In genomic region chr2:130260822-130261221, GRCm38 (mm10) we compare ENCODE assay signal across 27 mouse cellular contexts. TPM values are rescaled to one million over a fixed set of nuclear protein-coding genes. Genes with fewer than 3 reads are reported as not detected.
A peak's percentile ranks its signal among the peaks of the same experiment; 100 is the strongest.
DNase-seq lines count a peak whose midpoint lies in the region; ATAC-seq and TF ChIP-seq lines count a peak whose summit lies in the region.
"Had no signal": no experiment of that assay in that cellular context is flagged by ENCODE, and none has a peak within 500 bp of the region (broad histone marks: within the 10 kb centered on the region; RNA-seq: fewer than 3 reads in every experiment).

No protein-coding gene starts in this region.

- ATAC-seq in liver, embryonic 12.5 days = no peak
- no peak for ATAC-seq in liver, embryonic 11.5 days (replicated peaks; ENCODE audit: low FRiP score)
- ATAC-seq in liver, embryonic 14.5 days (ENCODE audit: insufficient read depth) = no peak
- ATAC-seq in liver, embryonic 16.5 days (ENCODE audit: low read depth) = no peak
- ATAC-seq: activated CD4-positive, CD25-positive, alpha-beta regulatory T cell, adult 4 months; forebrain, embryonic 14.5 days; forebrain, embryonic 16.5 days; Patski had no signal

- H3K27ac ChIP-seq in liver, embryonic 12.5 days = no peak overlapping the region
- no peak overlapping the region for H3K27ac ChIP-seq in liver, embryonic 11.5 days (ENCODE audit: low read depth, low read length)
- H3K27ac ChIP-seq in liver, embryonic 14.5 days = no peak overlapping the region
- no peak overlapping the region for H3K27ac ChIP-seq in liver, embryonic 16.5 days (ENCODE audit: low read length)
- H3K27ac ChIP-seq: embryonic facial prominence, embryonic 13.5 days; embryonic facial prominence, embryonic 15.5 days; forebrain, embryonic 10.5 days; forebrain, embryonic 12.5 days had no signal

- no peak overlapping the region for H3K4me3 ChIP-seq in liver, embryonic 12.5 days
- H3K4me3 ChIP-seq in liver, embryonic 11.5 days (ENCODE audit: low read depth, low read length) = no peak overlapping the region
- no peak overlapping the region for H3K4me3 ChIP-seq in liver, embryonic 14.5 days (ENCODE audit: insufficient read depth in 1 of 2, low read depth in 2 of 2, low read length in 2 of 2)
- H3K4me3 ChIP-seq in liver, embryonic 16.5 days (ENCODE audit: low read depth, low read length) = no peak overlapping the region
- H3K4me3 ChIP-seq: embryonic facial prominence, embryonic 13.5 days; embryonic facial prominence, embryonic 15.5 days; forebrain, embryonic 10.5 days; forebrain, embryonic 12.5 days had no signal

- 0 out of 2 replicates have a peak overlapping the region, but pooled peaks have one; percentile 18 for H3K9ac ChIP-seq in liver, embryonic 12.5 days
- H3K9ac ChIP-seq in liver, embryonic 11.5 days (ENCODE audit: low read depth, low read length) = no peak overlapping the region
- peak overlapping the region; percentile 16 for H3K9ac ChIP-seq in liver, embryonic 14.5 days (replicated peaks)
- no peak overlapping the region for H3K9ac ChIP-seq in liver, embryonic 16.5 days (ENCODE audit: low read depth, low read length)
- H3K9ac ChIP-seq: embryonic facial prominence, embryonic 13.5 days; embryonic facial prominence, embryonic 15.5 days; forebrain, embryonic 12.5 days had no signal

- no peaks in the 10 kb centered on the region for H3K9me3 ChIP-seq in liver, embryonic 12.5 days (replicated peaks)
- H3K9me3 ChIP-seq in liver, embryonic 11.5 days (ENCODE audit: control insufficient read depth, low read length) = no peaks in the 10 kb centered on the region
- H3K9me3 ChIP-seq in liver, embryonic 14.5 days (ENCODE audit: control insufficient read depth, low read length) = no peaks in the 10 kb centered on the region
- no peaks in the 10 kb centered on the region for H3K9me3 ChIP-seq in liver, embryonic 16.5 days (replicated peaks; ENCODE audit: control insufficient read depth, low read length)
- H3K9me3 ChIP-seq: embryonic facial prominence, embryonic 13.5 days; embryonic facial prominence, embryonic 15.5 days; forebrain, embryonic 10.5 days; forebrain, embryonic 12.5 days had no signal

- no peaks in the 10 kb centered on the region for H3K27me3 ChIP-seq in liver, embryonic 12.5 days (replicated peaks)
- no peaks in the 10 kb centered on the region for H3K27me3 ChIP-seq in liver, embryonic 11.5 days (replicated peaks; ENCODE audit: control insufficient read depth, insufficient read depth, low read length)
- H3K27me3 ChIP-seq in liver, embryonic 14.5 days (ENCODE audit: control insufficient read depth, insufficient read depth, low read length) = no peaks in the 10 kb centered on the region
- H3K27me3 ChIP-seq in liver, embryonic 16.5 days (ENCODE audit: control insufficient read depth, insufficient read depth, low read depth, low read length) = no peaks in the 10 kb centered on the region
- H3K27me3 ChIP-seq: embryonic facial prominence, embryonic 13.5 days; embryonic facial prominence, embryonic 15.5 days; forebrain, embryonic 12.5 days had no signal

- TF ChIP-seq CTCF in liver, embryonic 14.5 days (IDR thresholded peaks at IDR 0.05; ENCODE audit: low read depth) = no peak

- H3K4me2 ChIP-seq in liver, embryonic 12.5 days = 0 out of 2 replicates have a peak overlapping the region, but pooled peaks have one; percentile 27
- no peak overlapping the region for H3K4me2 ChIP-seq in liver, embryonic 11.5 days
- H3K4me2 ChIP-seq in liver, embryonic 14.5 days (ENCODE audit: low read depth) = peak overlapping the region; percentile 73
- H3K4me2 ChIP-seq in liver, embryonic 16.5 days (ENCODE audit: low read depth, low read length) = peak overlapping the region; percentile 22; the same call in 1 of the 2 replicates
- H3K4me2 ChIP-seq: embryonic facial prominence, embryonic 13.5 days; embryonic facial prominence, embryonic 15.5 days; forebrain, embryonic 12.5 days had no signal

- H3K4me1 ChIP-seq in liver, embryonic 12.5 days = peaks cover 68% of the 10 kb centered on the region
- peaks cover 24% of the 10 kb centered on the region for H3K4me1 ChIP-seq in liver, embryonic 11.5 days (replicated peaks; ENCODE audit: control insufficient read depth, insufficient read depth, low read length)
- H3K4me1 ChIP-seq in liver, embryonic 14.5 days (replicated peaks; ENCODE audit: control insufficient read depth in 2 of 2, insufficient read depth in 2 of 2, low read length in 1 of 2) = peaks cover 43 to 48% of the 10 kb centered on the region in 2 experiments
- H3K4me1 ChIP-seq in liver, embryonic 16.5 days (ENCODE audit: control insufficient read depth, low read depth, low read length) = peaks cover 51% of the 10 kb centered on the region
- H3K4me1 ChIP-seq: embryonic facial prominence, embryonic 13.5 days; embryonic facial prominence, embryonic 15.5 days; forebrain, embryonic 10.5 days; forebrain, embryonic 12.5 days had no signal

- no peak for TF ChIP-seq EP300 in liver, embryonic 14.5 days (IDR thresholded peaks at IDR 0.05; ENCODE audit: low read depth)

- DNase-seq in liver, embryonic 11.5 days (ENCODE audit: low spot score) = no peak
- no peak for DNase-seq in liver, embryonic 14.5 days (ENCODE audit: low read depth in 3 of 3, low spot score in 3 of 3)
- DNase-seq in liver = no peak
- peak; percentile 35 for DNase-seq in brain, adult 2 months (ENCODE audit: low read depth, low spot score)
- DNase-seq in thymus, postnatal 4 days = no peak
- DNase-seq in layer of hippocampus, adult 18-20 months (ENCODE audit: low spot score in 2 of 2) = no peak
- DNase-seq: adrenal gland, adult 8-10 months; adrenal gland, postnatal 14 days; adrenal gland, postnatal 36 days; cerebellum, adult 11 months; cerebellum, adult 18-20 months; cerebellum, adult 8-10 months; cerebellum, adult 9-11 months; cerebellum, postnatal 14 days; cerebellum, postnatal 36 days; embryo, embryonic 11 days had no signal

- 66% methylated on average over 4 of the region's 4 CpGs for WGBS in liver, embryonic 12.5 days (ENCODE audit: insufficient replicate concordance)
- 65% methylated on average over 4 of the region's 4 CpGs for WGBS in liver, embryonic 11.5 days
- WGBS in liver, embryonic 14.5 days (ENCODE audit: insufficient replicate concordance) = 55% methylated on average over 4 of the region's 4 CpGs
- WGBS in liver, embryonic 16.5 days (ENCODE audit: insufficient replicate concordance) = 48% methylated on average over 4 of the region's 4 CpGs

- H3K36me3 ChIP-seq in liver, embryonic 12.5 days = no peaks in the 10 kb centered on the region
- no peaks in the 10 kb centered on the region for H3K36me3 ChIP-seq in liver, embryonic 11.5 days (ENCODE audit: control insufficient read depth, insufficient read depth, low read length)
- H3K36me3 ChIP-seq in liver, embryonic 14.5 days (replicated peaks; ENCODE audit: control insufficient read depth, insufficient read depth, low read depth) = no peaks in the 10 kb centered on the region
- H3K36me3 ChIP-seq in liver, embryonic 16.5 days (ENCODE audit: control insufficient read depth, insufficient read depth) = no peaks in the 10 kb centered on the region
- H3K36me3 ChIP-seq: embryonic facial prominence, embryonic 13.5 days; embryonic facial prominence, embryonic 15.5 days; forebrain, embryonic 10.5 days; forebrain, embryonic 12.5 days had no signal

RNA-seq across cellular contexts. Expression of gene Nop56, which starts 13.4 kb away (rescaled TPM):
- polyA plus RNA-seq in liver, embryonic 12.5 days (2016; fragmentation: Nextera tagmentation; extraction: Ambion mirVana) = 377 and 389 TPM in 2 replicates
- 516 and 536 TPM in 2 replicates for polyA plus RNA-seq in liver, embryonic 11.5 days (2014; fragmentation: Nextera tagmentation; extraction: Ambion mirVana)
- 109 and 201 TPM in 2 replicates for polyA plus RNA-seq in liver, embryonic 14.5 days (2012; rRNA removed)
- 181 and 182 TPM in 2 replicates for polyA plus RNA-seq in liver, embryonic 14.5 days (2014; fragmentation: Nextera tagmentation; extraction: Ambion mirVana)
- polyA plus RNA-seq in liver, embryonic 16.5 days (2015; fragmentation: Nextera tagmentation; extraction: Ambion mirVana) = 120 and 130 TPM in 2 replicates
- total RNA-seq in layer of hippocampus, adult 18-20 months (2021) = 100 to 1,000 TPM; 122 to 153 TPM

RNA-seq across cellular contexts. Expression of gene Idh3b, which starts 23.5 kb away (rescaled TPM):
- 123 and 127 TPM in 2 replicates for polyA plus RNA-seq in liver, embryonic 12.5 days (2016; fragmentation: Nextera tagmentation; extraction: Ambion mirVana)
- 184 and 188 TPM in 2 replicates for polyA plus RNA-seq in liver, embryonic 11.5 days (2014; fragmentation: Nextera tagmentation; extraction: Ambion mirVana)
- 71.8 and 104 TPM in 2 replicates for polyA plus RNA-seq in liver, embryonic 14.5 days (2012; rRNA removed)
- 95.1 and 105 TPM in 2 replicates for polyA plus RNA-seq in liver, embryonic 14.5 days (2014; fragmentation: Nextera tagmentation; extraction: Ambion mirVana)
- 106 and 108 TPM in 2 replicates for polyA plus RNA-seq in liver, embryonic 16.5 days (2015; fragmentation: Nextera tagmentation; extraction: Ambion mirVana)
- total RNA-seq in layer of hippocampus, adult 18-20 months (2021) = 100 to 1,000 TPM; 316 to 319 TPM

RNA-seq across cellular contexts. Expression of gene Ebf4, which starts 34.1 kb away (rescaled TPM):
- polyA plus RNA-seq in liver, embryonic 12.5 days (2016; fragmentation: Nextera tagmentation; extraction: Ambion mirVana) = 0.41 and 0.61 TPM in 2 replicates
- 0.78 and 0.81 TPM in 2 replicates for polyA plus RNA-seq in liver, embryonic 11.5 days (2014; fragmentation: Nextera tagmentation; extraction: Ambion mirVana)
- 0.32 and 0.37 TPM in 2 replicates for polyA plus RNA-seq in liver, embryonic 14.5 days (2012; rRNA removed)
- 0.05 TPM in 1 of 2 replicates, not detected in the other for polyA plus RNA-seq in liver, embryonic 14.5 days (2014; fragmentation: Nextera tagmentation; extraction: Ambion mirVana)
- polyA plus RNA-seq in liver, embryonic 16.5 days (2015; fragmentation: Nextera tagmentation; extraction: Ambion mirVana) = 0.05 TPM in 2 replicates
- 1 to 10 TPM; 9.1 to 10.0 TPM for total RNA-seq in layer of hippocampus, adult 18-20 months (2021)
- total RNA-seq: common myeloid progenitor, adult 5-6 weeks had no signal
- polyA plus RNA-seq: activated CD4-positive, CD25-positive, alpha-beta regulatory T cell, adult 4 months had no signal

Comparison
In these comparisons a context has a peak if more than half of its experiments do, and no peak if none do; other contexts are left out.
1. H3K9ac ChIP-seq: peak in liver, embryonic 12.5 days (single experiment) and liver, embryonic 14.5 days (single experiment); none in liver, embryonic 11.5 days (single experiment) and liver, embryonic 16.5 days (single experiment).